Mouse (Mus musculus): ENCODE measurements at regions not wholly inside any gene's neighbourhood (a gene's known extent, or its start where the extent isn't known, plus 50 kb on each side); places are given as distances from the start of the nearest gene placed in this dataset.

- 53% methylated on average over 7 of the region's 8 CpGs for WGBS
- H3K36me3 ChIP-seq (ENCODE audit: control insufficient read depth, insufficient read depth, low read length) = no peaks in the 10 kb centered on the region
- H3K4me2 ChIP-seq (replicated peaks; ENCODE audit: low read depth, low read length) = no peak overlapping the region
- H3K27me3 ChIP-seq (ENCODE audit: control insufficient read depth, insufficient read depth, low read length) = no peaks in the 10 kb centered on the region
- no peak overlapping the region for H3K27ac ChIP-seq (ENCODE audit: low read length)
- no peaks in the 10 kb centered on the region; the same call in 1 of the 2 replicates for H3K9me3 ChIP-seq (ENCODE audit: control insufficient read depth, low read depth, low read length)
- no peak overlapping the region for H3K4me3 ChIP-seq (ENCODE audit: low read depth, low read length)
- peaks cover 9% of the 10 kb centered on the region; the same call in 1 of the 2 replicates for H3K4me1 ChIP-seq (ENCODE audit: control insufficient read depth, insufficient read depth, low read length)
- no peak overlapping the region for H3K9ac ChIP-seq (replicated peaks; ENCODE audit: low read depth, low read length)
- ATAC-seq (ENCODE audit: insufficient number of reproducible peaks, insufficient read depth, low FRiP score, low read depth) = no peak
Measured at GRCm38 (mm10) chr13:107879535-107879934, 164.7 kb upstream of the Smim15 start.

DNA sequence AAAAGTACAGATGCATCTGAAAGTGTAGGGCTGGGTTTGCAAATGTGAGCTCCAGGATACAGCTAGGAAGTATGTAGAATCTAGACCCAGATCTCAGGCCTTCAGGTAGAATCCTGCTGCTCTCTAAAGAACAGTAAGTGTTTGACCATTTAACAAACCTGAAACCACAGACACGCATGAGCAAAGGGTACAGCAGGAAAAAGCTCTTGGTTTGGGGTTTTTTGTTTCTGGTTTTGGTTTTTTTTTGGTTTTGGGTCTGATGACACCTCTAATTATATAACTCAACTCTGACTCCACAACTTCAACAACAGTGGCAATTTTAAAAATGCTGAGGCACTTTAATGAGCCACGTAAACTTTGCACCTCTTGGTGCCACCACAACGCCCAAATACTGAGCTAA is 165.3 kb upstream of the Smim15 start:
- no peak overlapping the region for H3K4me2 ChIP-seq (replicated peaks; ENCODE audit: low read depth, low read length)
- 87% methylated on average over 3 of the region's 3 CpGs for WGBS
- H3K4me3 ChIP-seq (ENCODE audit: low read depth, low read length) = no peak overlapping the region
- H3K4me1 ChIP-seq (ENCODE audit: control insufficient read depth, insufficient read depth, low read length) = peaks cover 9% of the 10 kb centered on the region; the same call in 1 of the 2 replicates
- no peak overlapping the region for H3K27ac ChIP-seq (ENCODE audit: low read length)
- H3K27me3 ChIP-seq (ENCODE audit: control insufficient read depth, insufficient read depth, low read length) = no peaks in the 10 kb centered on the region
- H3K9me3 ChIP-seq (ENCODE audit: control insufficient read depth, low read depth, low read length) = no peaks in the 10 kb centered on the region; the same call in 1 of the 2 replicates
- no peak for ATAC-seq (ENCODE audit: insufficient number of reproducible peaks, insufficient read depth, low FRiP score, low read depth)
- no peak overlapping the region for H3K9ac ChIP-seq (replicated peaks; ENCODE audit: low read depth, low read length)
- no peaks in the 10 kb centered on the region for H3K36me3 ChIP-seq (ENCODE audit: control insufficient read depth, insufficient read depth, low read length)

GRCm38 (mm10) chr13:107873244-107873667 is 171.0 kb upstream of the Smim15 start:
- ATAC-seq (ENCODE audit: insufficient number of reproducible peaks, insufficient read depth, low FRiP score, low read depth) = no peak
- 63% methylated on average over 2 of the region's 2 CpGs for WGBS
- H3K4me1 ChIP-seq (ENCODE audit: control insufficient read depth, insufficient read depth, low read length) = peaks cover 16% of the 10 kb centered on the region

GRCm38 (mm10) chr13:107872574-107872973 is 171.7 kb upstream of the Smim15 start:
- H3K36me3 ChIP-seq (ENCODE audit: control insufficient read depth, insufficient read depth, low read length) = no peaks in the 10 kb centered on the region
- no peak overlapping the region for H3K27ac ChIP-seq (ENCODE audit: low read length)
- H3K4me2 ChIP-seq (replicated peaks; ENCODE audit: low read depth, low read length) = no peak overlapping the region
- ATAC-seq (ENCODE audit: insufficient number of reproducible peaks, insufficient read depth, low FRiP score, low read depth) = no peak
- H3K9me3 ChIP-seq (ENCODE audit: control insufficient read depth, low read depth, low read length) = no peaks in the 10 kb centered on the region
- no peak overlapping the region for H3K4me3 ChIP-seq (ENCODE audit: low read depth, low read length)
- WGBS = 68% methylated on average over 8 of the region's 8 CpGs
- H3K27me3 ChIP-seq (ENCODE audit: control insufficient read depth, insufficient read depth, low read length) = no peaks in the 10 kb centered on the region
- H3K9ac ChIP-seq (replicated peaks; ENCODE audit: low read depth, low read length) = no peak overlapping the region
- peaks cover 16% of the 10 kb centered on the region for H3K4me1 ChIP-seq (ENCODE audit: control insufficient read depth, insufficient read depth, low read length)

More at GRCm38 (mm10) chr13:107873244-107873667, 171.0 kb upstream of the Smim15 start:
- Histone ChIP-seq H3K9me3 (ENCODE audit: control insufficient read depth, low read depth, low read length) (no peaks in the 10 kb centered on the region), H3K4me3 (ENCODE audit: low read depth, low read length) (no peak overlapping the region), H3K4me2 (replicated peaks; ENCODE audit: low read depth, low read length) (no peak overlapping the region), H3K9ac (replicated peaks; ENCODE audit: low read depth, low read length) (no peak overlapping the region), H3K27me3 (ENCODE audit: control insufficient read depth, insufficient read depth, low read length) (no peaks in the 10 kb centered on the region), H3K27ac (ENCODE audit: low read length) (no peak overlapping the region), H3K36me3 (ENCODE audit: control insufficient read depth, insufficient read depth, low read length) (no peaks in the 10 kb centered on the region)

DNA sequence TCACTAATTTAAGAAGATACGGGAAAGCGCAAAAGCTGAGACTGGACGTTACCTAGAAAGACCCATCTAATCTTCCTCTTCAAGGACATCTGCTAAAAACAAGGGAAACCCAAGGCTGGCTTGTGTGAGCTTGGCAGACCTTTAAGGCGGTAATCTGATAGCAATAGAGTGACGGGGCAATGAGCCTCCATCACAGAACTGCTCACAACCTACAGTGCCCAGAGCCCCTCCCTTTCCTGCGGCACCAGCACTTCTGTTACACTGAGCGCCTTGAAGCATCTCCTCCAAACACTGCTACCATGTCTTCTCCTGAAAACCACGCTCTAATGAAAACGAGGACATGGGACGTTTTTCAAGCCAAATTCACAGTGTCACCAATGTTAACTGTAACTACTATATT is 172.1 kb upstream of the Smim15 start:
- ATAC-seq (ENCODE audit: insufficient number of reproducible peaks, insufficient read depth, low FRiP score, low read depth) = no peak
- 63% methylated on average over 10 of the region's 10 CpGs for WGBS
- no peak overlapping the region for H3K4me3 ChIP-seq (ENCODE audit: low read depth, low read length)
- H3K9me3 ChIP-seq (ENCODE audit: control insufficient read depth, low read depth, low read length) = no peaks in the 10 kb centered on the region
- no peaks in the 10 kb centered on the region for H3K36me3 ChIP-seq (ENCODE audit: control insufficient read depth, insufficient read depth, low read length)
- H3K27me3 ChIP-seq (ENCODE audit: control insufficient read depth, insufficient read depth, low read length) = no peaks in the 10 kb centered on the region
- peaks cover 16% of the 10 kb centered on the region for H3K4me1 ChIP-seq (ENCODE audit: control insufficient read depth, insufficient read depth, low read length)
- no peak overlapping the region for H3K4me2 ChIP-seq (replicated peaks; ENCODE audit: low read depth, low read length)
- no peak overlapping the region for H3K27ac ChIP-seq (ENCODE audit: low read length)
- no peak overlapping the region for H3K9ac ChIP-seq (replicated peaks; ENCODE audit: low read depth, low read length)

DNA sequence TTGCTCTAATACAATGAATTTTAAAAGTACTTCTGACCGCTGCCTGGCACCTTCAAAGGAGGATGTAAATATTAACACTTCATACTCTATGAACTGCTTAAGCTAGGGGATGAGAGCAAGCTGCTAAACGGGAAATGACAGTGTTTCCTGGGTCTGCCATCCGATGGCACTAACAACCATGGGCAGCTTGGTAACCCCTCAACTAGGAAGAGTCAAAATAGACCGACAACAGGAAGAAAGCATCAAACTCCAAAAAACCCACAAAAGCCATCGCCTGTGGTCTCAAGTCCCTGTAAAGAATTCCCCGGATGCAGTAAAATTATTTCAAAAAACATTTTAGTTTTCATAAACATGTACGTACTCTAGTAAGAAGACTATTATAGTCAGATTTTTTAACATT is 175.3 kb upstream of the Smim15 start:
- Histone ChIP-seq H3K36me3 (ENCODE audit: control insufficient read depth, insufficient read depth, low read length) (no peaks in the 10 kb centered on the region), H3K4me3 (ENCODE audit: low read depth, low read length) (no peak overlapping the region), H3K27me3 (ENCODE audit: control insufficient read depth, insufficient read depth, low read length) (no peaks in the 10 kb centered on the region), H3K4me2 (replicated peaks; ENCODE audit: low read depth, low read length) (no peak overlapping the region), H3K27ac (ENCODE audit: low read length) (no peak overlapping the region), H3K9ac (replicated peaks; ENCODE audit: low read depth, low read length) (no peak overlapping the region), H3K9me3 (ENCODE audit: control insufficient read depth, low read depth, low read length) (no peaks in the 10 kb centered on the region), H3K4me1 (ENCODE audit: control insufficient read depth, insufficient read depth, low read length) (peaks cover 16% of the 10 kb centered on the region)
- WGBS = 80% methylated on average over 7 of the region's 7 CpGs
- no peak for ATAC-seq (ENCODE audit: insufficient number of reproducible peaks, insufficient read depth, low FRiP score, low read depth)

GRCm38 (mm10) chr13:107866825-107867224 is 177.4 kb upstream of the Smim15 start:
- no peak overlapping the region for H3K27ac ChIP-seq (ENCODE audit: low read length)
- no peak overlapping the region for H3K4me3 ChIP-seq (ENCODE audit: low read depth, low read length)
- no peak for ATAC-seq (ENCODE audit: insufficient number of reproducible peaks, insufficient read depth, low FRiP score, low read depth)
- no peaks in the 10 kb centered on the region for H3K9me3 ChIP-seq (ENCODE audit: control insufficient read depth, low read depth, low read length)
- H3K4me2 ChIP-seq (replicated peaks; ENCODE audit: low read depth, low read length) = no peak overlapping the region
- 89% methylated on average over 4 of the region's 4 CpGs for WGBS
- H3K4me1 ChIP-seq (ENCODE audit: control insufficient read depth, insufficient read depth, low read length) = peaks cover 8% of the 10 kb centered on the region; the same call in 1 of the 2 replicates
- no peaks in the 10 kb centered on the region for H3K36me3 ChIP-seq (ENCODE audit: control insufficient read depth, insufficient read depth, low read length)
- H3K27me3 ChIP-seq (ENCODE audit: control insufficient read depth, insufficient read depth, low read length) = no peaks in the 10 kb centered on the region
- no peak overlapping the region for H3K9ac ChIP-seq (replicated peaks; ENCODE audit: low read depth, low read length)

DNA sequence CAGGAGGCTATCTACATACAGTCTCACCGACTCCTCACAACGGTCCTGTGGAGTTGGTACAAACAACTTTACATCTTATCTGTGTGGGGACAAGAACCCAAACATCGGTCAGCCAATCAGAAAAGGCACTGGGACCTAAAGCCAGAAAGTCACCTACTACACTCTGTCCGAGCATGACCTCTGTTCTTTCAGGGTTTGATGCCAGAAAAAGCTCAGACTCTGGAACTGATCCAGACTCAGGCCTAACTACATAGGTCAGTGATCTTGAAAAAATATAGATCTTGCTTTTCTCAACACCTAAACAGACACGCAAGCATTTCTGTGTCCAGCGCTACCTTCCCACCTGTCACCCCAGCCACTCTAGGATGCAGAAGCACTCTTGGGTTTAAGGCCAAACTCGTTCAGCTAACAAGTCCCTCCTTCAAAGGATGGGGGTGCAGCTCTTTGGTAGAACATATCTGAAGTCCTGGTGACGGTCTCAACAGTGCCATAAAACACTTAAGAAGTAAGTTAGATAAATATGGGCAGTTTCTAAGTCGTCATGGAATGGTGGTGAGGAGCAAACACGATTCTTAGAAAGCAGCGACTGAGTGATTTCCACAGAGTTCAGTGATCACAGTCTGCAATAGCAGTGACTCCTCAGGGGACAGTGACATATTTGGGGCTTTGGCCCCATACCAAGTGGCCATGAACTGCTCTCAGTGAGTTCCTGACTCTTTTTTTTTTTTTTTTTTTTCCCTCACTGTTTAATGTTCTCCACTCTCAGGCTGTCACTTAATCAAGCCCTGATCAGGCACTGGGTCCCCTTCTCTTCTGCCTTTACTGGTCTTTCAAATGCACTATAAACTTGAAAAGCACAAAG is 181.2 kb upstream of the Smim15 start:
- Histone ChIP-seq H3K9ac (replicated peaks; ENCODE audit: low read depth, low read length) (no peak overlapping the region), H3K4me1 (ENCODE audit: control insufficient read depth, insufficient read depth, low read length) (0 out of 2 replicates have a peak, but pooled peaks cover 7% of the 10 kb centered on the region), H3K4me3 (ENCODE audit: low read depth, low read length) (no peak overlapping the region), H3K27me3 (ENCODE audit: control insufficient read depth, insufficient read depth, low read length) (no peaks in the 10 kb centered on the region), H3K36me3 (ENCODE audit: control insufficient read depth, insufficient read depth, low read length) (no peaks in the 10 kb centered on the region), H3K27ac (ENCODE audit: low read length) (no peak overlapping the region), H3K9me3 (ENCODE audit: control insufficient read depth, low read depth, low read length) (no peaks in the 10 kb centered on the region), H3K4me2 (replicated peaks; ENCODE audit: low read depth, low read length) (no peak overlapping the region)
- ATAC-seq (ENCODE audit: insufficient number of reproducible peaks, insufficient read depth, low FRiP score, low read depth) = no peak
- 71% methylated on average over 11 of the region's 11 CpGs for WGBS

Measured in stomach, embryonic 14.5 days (tissue).